Mouse (Mus musculus) intestine, postnatal 0 days (tissue): ENCODE results near the gene Ros1. TPM values are rescaled to one million over a fixed set of nuclear protein-coding genes. Genes with fewer than 3 reads are reported as not detected.
A peak's percentile ranks its signal among the peaks of the same experiment; 100 is the strongest.

ENCODE experiments used
- ATAC-seq: fragments of 200-750 bp; cut with Nextera tagmentation; 2 replicates; pipeline ENCODE4 v1.8.0; 2017; ENCODE audit warnings: mild to moderate bottlenecking, moderate TSS enrichment, moderate library complexity
- H3K27ac ChIP-seq: fragments of 300-500 bp; sonication (generic); 2 replicates; pipeline ENCODE4 v1.5.1; 2014; ENCODE audit warnings: mild to moderate bottlenecking, low read depth, low read length, moderate library complexity
- H3K27me3 ChIP-seq: fragments of 300-500 bp; sonication (generic); replicated peaks from 2 replicates; pipeline ENCODE4 v1.6.1; 2014; ENCODE audit warnings: low read length, mixed read lengths; ENCODE audit not compliant: control insufficient read depth, insufficient read depth
- H3K36me3 ChIP-seq: fragments of 300-500 bp; sonication (generic); 2 replicates; pipeline ENCODE4 v1.6.1; 2014; ENCODE audit warnings: mild to moderate bottlenecking, moderate library complexity; ENCODE audit not compliant: control insufficient read depth, insufficient read depth
- H3K4me1 ChIP-seq: fragments of 300-500 bp; sonication (generic); replicated peaks from 2 replicates; pipeline ENCODE4 v1.6.1; 2014; ENCODE audit warnings: antibody characterized with exemption, low read length, mixed read lengths; ENCODE audit not compliant: control insufficient read depth, insufficient read depth
- H3K4me2 ChIP-seq: fragments of 300-500 bp; sonication (generic); replicated peaks from 2 replicates; pipeline ENCODE4 v1.6.1; 2014; ENCODE audit warnings: low read depth, mild to moderate bottlenecking, moderate library complexity
- H3K4me3 ChIP-seq: fragments of 300-500 bp; sonication (generic); 2 replicates; pipeline ENCODE4 v1.5.1; 2014; ENCODE audit warnings: low read depth, low read length
- H3K9ac ChIP-seq: fragments of 300-500 bp; sonication (generic); 2 replicates; pipeline ENCODE4 v1.6.1; 2014; ENCODE audit warnings: mild to moderate bottlenecking, low read depth, low read length
- H3K9me3 ChIP-seq: fragments of 300-500 bp; sonication (generic); 2 replicates; pipeline ENCODE4 v1.6.1; 2016; ENCODE audit warnings: mixed run types; ENCODE audit not compliant: control insufficient read depth
- CTCF ChIP-seq: sonication (generic); IDR thresholded peaks from 2 replicates; pipeline ENCODE4 v1.5.1; 2016; ENCODE audit warnings: low read depth, mild to moderate bottlenecking, control low read depth, antibody characterized with exemption, moderate library complexity
- WGBS: fragments of 180-500 bp; shearing (Covaris S2); extraction: QIAGEN DNeasy Blood & Tissue Kit; methylation state at CpG from one replicate; pipeline ENCODE4 v1.1.7; 2014; 5-methylcytosine and 5-hydroxymethylcytosine counted together
- polyA plus RNA-seq: library from polyadenylated mRNA; unstranded; fragments of >200 nt; fragmentation: Nextera tagmentation; extraction: Ambion mirVana; gene quantifications from 2 replicates; pipeline ENCODE4 v1.2.1, GENCODE M21; 2015

Gene Ros1
- polyA plus RNA-seq, 1 experiment from 2014 or later, result 7.8 TPM

DNA sequence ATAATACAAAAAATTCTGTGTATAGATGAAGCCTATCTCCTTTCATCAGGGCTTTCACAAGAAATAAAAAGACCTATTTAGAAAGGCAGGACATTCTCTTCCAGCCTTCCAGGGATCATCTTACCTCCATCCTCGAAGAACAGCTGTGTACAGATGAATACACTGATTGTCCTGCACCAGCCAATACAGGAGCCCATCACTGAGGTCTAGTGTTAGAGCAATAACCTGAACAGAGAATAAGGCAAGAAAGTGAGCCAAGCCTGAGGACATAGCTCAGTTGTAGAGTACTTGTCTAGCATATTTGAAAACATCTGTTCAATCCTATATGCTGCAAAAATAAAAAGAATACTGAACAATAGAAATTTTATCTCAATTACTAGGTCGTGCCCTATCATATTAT is 64.3 kb downstream of the Ros1 start:
- no peak for ATAC-seq
- H3K4me2 ChIP-seq, result no peak overlapping the region
- H3K4me3 ChIP-seq, result no peak overlapping the region
- WGBS, result 60% methylated on average over 2 of the region's 2 CpGs
- no peaks in the 10 kb centered on the region for H3K9me3 ChIP-seq
- no peak for TF ChIP-seq CTCF
- no peaks in the 10 kb centered on the region for H3K36me3 ChIP-seq
- H3K4me1 ChIP-seq, result 0 out of 2 replicates have a peak, but pooled peaks cover 2% of the 10 kb centered on the region
- no peaks in the 10 kb centered on the region for H3K27me3 ChIP-seq
- no peak overlapping the region for H3K27ac ChIP-seq
- no peak overlapping the region for H3K9ac ChIP-seq

GRCm38 (mm10) chr10:52128874-52129412 is 66.1 kb downstream of the Ros1 start:
- no peak for ATAC-seq
- Histone ChIP-seq H3K36me3 (no peaks in the 10 kb centered on the region), H3K4me2 (no peak overlapping the region), H3K27me3 (no peaks in the 10 kb centered on the region), H3K4me1 (no peaks in the 10 kb centered on the region), H3K9ac (no peak overlapping the region), H3K4me3 (no peak overlapping the region), H3K9me3 (no peaks in the 10 kb centered on the region), H3K27ac (no peak overlapping the region)
- 64% methylated on average over 5 of the region's 5 CpGs for WGBS
- TF ChIP-seq CTCF, result peak; percentile 49

GRCm38 (mm10) chr10:52106164-52106757 is 88.8 kb downstream of the Ros1 start:
- Histone ChIP-seq H3K4me1 (no peaks in the 10 kb centered on the region), H3K9me3 (no peaks in the 10 kb centered on the region), H3K4me2 (no peak overlapping the region), H3K27ac (no peak overlapping the region), H3K36me3 (no peaks in the 10 kb centered on the region), H3K4me3 (no peak overlapping the region), H3K27me3 (no peaks in the 10 kb centered on the region), H3K9ac (no peak overlapping the region)
- 45% methylated on average over 4 of the region's 4 CpGs for WGBS
- ATAC-seq, result no peak
- TF ChIP-seq CTCF, result peak; percentile 82

DNA sequence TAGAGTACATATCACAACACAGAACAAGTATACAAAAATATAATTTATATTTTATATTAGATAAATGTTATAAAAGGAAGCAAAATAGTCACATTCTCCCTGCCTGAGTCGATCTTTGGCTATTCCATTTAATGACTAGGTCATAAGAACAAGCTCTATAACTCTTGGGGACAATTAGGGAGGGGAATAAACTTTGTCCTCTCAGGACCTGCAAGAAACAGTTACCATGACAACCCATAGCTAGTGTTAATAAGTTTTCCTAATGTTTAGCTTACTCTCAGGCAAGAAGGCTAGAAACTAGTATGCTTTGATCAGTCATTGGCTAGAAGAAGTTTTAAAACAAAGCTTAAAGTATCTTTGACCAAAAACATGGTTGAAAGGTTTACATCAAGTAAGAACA is 93.8 kb downstream of the Ros1 start:
- peak; percentile 53; the same call in 1 of the 2 replicates for ATAC-seq
- H3K9ac ChIP-seq, result no peak overlapping the region
- H3K4me2 ChIP-seq, result no peak overlapping the region
- no peaks in the 10 kb centered on the region for H3K27me3 ChIP-seq
- H3K36me3 ChIP-seq, result no peaks in the 10 kb centered on the region
- no peak overlapping the region for H3K27ac ChIP-seq
- no peaks in the 10 kb centered on the region for H3K4me1 ChIP-seq
- TF ChIP-seq CTCF, result no peak
- no peak overlapping the region for H3K4me3 ChIP-seq
- H3K9me3 ChIP-seq, result no peaks in the 10 kb centered on the region
- 28% methylated on average over 1 of the region's 1 CpGs for WGBS

- H3K9ac ChIP-seq, result no peak overlapping the region
- no peak overlapping the region for H3K4me3 ChIP-seq
- 86% methylated on average over 4 of the region's 4 CpGs for WGBS
- H3K27ac ChIP-seq, result no peak overlapping the region
- no peaks in the 10 kb centered on the region; the same call in 1 of the 2 replicates for H3K36me3 ChIP-seq
- no peaks in the 10 kb centered on the region for H3K27me3 ChIP-seq
- ATAC-seq, result no peak
- no peak overlapping the region for H3K4me2 ChIP-seq
- H3K4me1 ChIP-seq, result no peaks in the 10 kb centered on the region
- TF ChIP-seq CTCF, result no peak
- H3K9me3 ChIP-seq, result no peaks in the 10 kb centered on the region
Measured at GRCm38 (mm10) chr10:52092181-52092580, 102.9 kb downstream of the Ros1 start.

- Histone ChIP-seq H3K27ac (no peak overlapping the region), H3K4me3 (no peak overlapping the region), H3K36me3 (no peaks in the 10 kb centered on the region), H3K4me1 (no peaks in the 10 kb centered on the region), H3K27me3 (no peaks in the 10 kb centered on the region), H3K9ac (no peak overlapping the region), H3K9me3 (no peaks in the 10 kb centered on the region), H3K4me2 (no peak overlapping the region)
- no peak for TF ChIP-seq CTCF
- 85% methylated on average over 6 of the region's 6 CpGs for WGBS
- no peak for ATAC-seq
Measured at GRCm38 (mm10) chr10:52086681-52087080, 108.4 kb downstream of the Ros1 start.
